Mouse (Mus musculus) midbrain, embryonic 13.5 days (tissue): Measurements from ENCODE around the gene Casp6. TPM values are rescaled to one million over a fixed set of nuclear protein-coding genes. Genes with fewer than 3 reads are reported as not detected.

Experiments used
- ATAC-seq: fragments of 200-750 bp; cut with Nextera tagmentation; 2 replicates; pipeline ENCODE4 v1.8.0; 2017; ENCODE audit warnings: mild to moderate bottlenecking, moderate TSS enrichment, moderate library complexity
- H3K27ac ChIP-seq: fragments of 300-500 bp; sonication (generic); 2 replicates; pipeline ENCODE4 v1.5.1; 2015; ENCODE audit warnings: inconsistent platforms, mild to moderate bottlenecking, moderate library complexity
- H3K27me3 ChIP-seq: fragments of 300-500 bp; sonication (generic); 2 replicates; pipeline ENCODE4 v1.6.1; 2015; ENCODE audit warnings: mild to moderate bottlenecking, inconsistent platforms
- H3K36me3 ChIP-seq: fragments of 300-500 bp; sonication (generic); 2 replicates; pipeline ENCODE4 v1.6.1; 2015; ENCODE audit warnings: mild to moderate bottlenecking, inconsistent platforms
- H3K4me1 ChIP-seq: fragments of 300-500 bp; sonication (generic); replicated peaks from 2 replicates; pipeline ENCODE4 v1.6.1; 2015; ENCODE audit warnings: inconsistent platforms
- H3K4me2 ChIP-seq: fragments of 300-500 bp; sonication (generic); replicated peaks from 2 replicates; pipeline ENCODE4 v1.6.1; 2015; ENCODE audit warnings: moderate library complexity, mild to moderate bottlenecking, inconsistent platforms
- H3K4me3 ChIP-seq: fragments of 300-500 bp; sonication (generic); replicated peaks from 2 replicates; pipeline ENCODE4 v1.5.1; 2015; ENCODE audit warnings: mild to moderate bottlenecking, inconsistent platforms
- H3K9ac ChIP-seq: fragments of 300-500 bp; sonication (generic); replicated peaks from 2 replicates; pipeline ENCODE4 v1.6.1; 2015; ENCODE audit warnings: mild to moderate bottlenecking, inconsistent platforms
- H3K9me3 ChIP-seq: fragments of 300-500 bp; sonication (generic); 2 replicates; pipeline ENCODE4 v1.6.1; 2016; ENCODE audit warnings: mild to moderate bottlenecking, inconsistent platforms
- WGBS: fragments of 180-500 bp; shearing (Covaris S2); methylation state at CpG from one replicate; pipeline ENCODE4 v1.1.7; 2015; 5-methylcytosine and 5-hydroxymethylcytosine counted together
- polyA plus RNA-seq: library from polyadenylated mRNA; unstranded; fragments of >200 nt; fragmentation: Nextera tagmentation; extraction: Ambion mirVana; gene quantifications from 2 replicates; pipeline ENCODE4 v1.2.1, GENCODE M21; 2015

Gene Casp6
- polyA plus RNA-seq, 1 experiment from 2014 or later: 39.5 TPM

DNA sequence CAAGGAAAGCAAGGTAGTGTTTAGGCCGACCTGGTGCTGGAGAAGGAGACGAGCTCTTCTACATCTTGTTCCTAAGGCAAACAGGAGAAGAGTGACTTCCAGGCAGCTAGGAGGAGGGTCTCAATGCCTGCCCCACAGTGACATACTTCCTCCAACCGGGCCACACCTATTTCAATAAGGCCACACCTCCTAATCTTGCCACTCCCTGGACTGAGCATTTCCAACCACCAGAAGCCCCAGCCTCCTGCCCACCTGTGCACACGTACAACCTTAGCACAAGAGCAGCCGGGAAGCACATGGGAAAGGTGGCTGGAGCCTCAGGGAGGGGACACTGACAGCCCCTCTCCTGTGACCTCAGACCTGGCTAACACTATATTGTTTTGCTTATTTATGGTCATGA lies 9.2 kb upstream of the Casp6 start:
- WGBS: 92% methylated on average over 5 of the region's 5 CpGs
- Histone ChIP-seq H3K27me3 (no peaks in the 10 kb centered on the region), H3K27ac (no peak overlapping the region), H3K36me3 (peaks cover 28% of the 10 kb centered on the region), H3K9me3 (no peaks in the 10 kb centered on the region), H3K4me2 (no peak overlapping the region), H3K9ac (no peak overlapping the region), H3K4me1 (no peaks in the 10 kb centered on the region), H3K4me3 (no peak overlapping the region)
- no peak for ATAC-seq

DNA sequence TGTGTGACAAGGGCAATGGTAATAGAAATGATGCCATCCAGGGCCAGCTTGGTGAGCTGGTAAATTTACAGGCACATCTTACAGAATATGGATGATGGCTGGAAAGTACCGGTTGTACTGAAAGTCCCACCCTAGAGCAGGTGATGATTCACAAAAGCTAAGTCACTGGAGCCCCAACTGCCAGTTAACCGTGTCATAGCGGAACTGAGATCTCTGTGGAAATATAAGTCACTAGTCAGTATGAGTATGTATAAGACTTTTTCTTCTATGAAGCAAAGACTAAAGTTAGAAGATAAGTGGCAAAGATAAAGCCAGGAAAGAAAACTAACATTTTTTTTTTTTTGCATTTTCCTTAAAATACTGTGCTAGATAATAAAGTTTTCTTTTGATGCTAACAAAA lies 8.1 kb upstream of the Casp6 start:
- no peak for ATAC-seq
- no peaks in the 10 kb centered on the region for H3K4me1 ChIP-seq
- no peaks in the 10 kb centered on the region for H3K9me3 ChIP-seq
- no peak overlapping the region for H3K9ac ChIP-seq
- 94% methylated on average over 3 of the region's 3 CpGs for WGBS
- H3K27ac ChIP-seq: no peak overlapping the region
- no peak overlapping the region for H3K4me3 ChIP-seq
- no peak overlapping the region for H3K4me2 ChIP-seq
- H3K36me3 ChIP-seq: peaks cover 28% of the 10 kb centered on the region
- no peaks in the 10 kb centered on the region for H3K27me3 ChIP-seq

DNA sequence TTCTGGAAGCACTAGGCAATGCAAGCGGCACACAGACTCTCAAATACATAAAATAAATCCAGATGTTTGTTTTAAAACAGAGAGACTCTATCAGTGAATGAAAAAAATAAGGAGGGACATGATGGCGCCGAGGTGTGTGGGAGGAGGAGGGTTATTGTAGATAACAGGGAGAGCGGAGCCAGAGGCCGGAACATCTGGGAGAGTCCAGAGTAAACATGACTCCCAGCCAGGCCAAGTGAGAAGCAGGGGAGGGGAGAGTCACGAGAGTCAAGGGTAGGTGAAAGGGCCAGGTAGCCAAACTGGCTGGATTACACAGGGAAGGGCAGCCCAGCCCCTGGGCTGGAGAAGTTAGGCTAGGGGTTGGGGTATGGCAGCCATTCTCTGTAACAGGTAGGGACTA lies 4.6 kb upstream of the Casp6 start:
- Histone ChIP-seq H3K36me3 (peaks cover 16% of the 10 kb centered on the region), H3K27me3 (no peaks in the 10 kb centered on the region), H3K4me3 (no peak overlapping the region), H3K4me1 (peaks cover 6% of the 10 kb centered on the region), H3K9ac (no peak overlapping the region), H3K4me2 (no peak overlapping the region), H3K27ac (no peak overlapping the region), H3K9me3 (no peaks in the 10 kb centered on the region)
- WGBS: 92% methylated on average over 6 of the region's 6 CpGs
- no peak for ATAC-seq

DNA sequence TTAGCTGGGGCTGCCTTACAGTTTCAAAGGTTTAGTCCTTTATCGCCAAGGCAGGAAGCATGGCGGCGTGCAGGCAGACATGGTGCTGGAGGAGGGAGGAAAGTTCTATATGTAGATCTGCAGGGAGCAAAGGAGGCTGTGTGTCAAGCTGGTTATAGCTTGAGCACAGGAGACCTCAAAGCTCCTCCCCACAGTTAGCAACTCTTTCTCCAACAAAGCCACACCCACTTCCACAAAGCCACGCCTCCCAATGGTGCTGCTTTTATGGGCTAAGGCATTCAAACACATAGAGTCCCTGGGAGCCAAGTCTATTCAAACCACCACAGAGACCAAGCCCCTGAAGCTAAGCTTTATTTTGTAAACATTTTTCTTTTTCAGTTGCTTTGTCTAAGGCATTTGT lies 2.3 kb upstream of the Casp6 start:
- no peak for ATAC-seq
- H3K27ac ChIP-seq: no peak overlapping the region
- 67% methylated on average over 4 of the region's 4 CpGs for WGBS
- no peaks in the 10 kb centered on the region for H3K9me3 ChIP-seq
- no peaks in the 10 kb centered on the region for H3K27me3 ChIP-seq
- no peak overlapping the region for H3K9ac ChIP-seq
- H3K4me2 ChIP-seq: no peak overlapping the region
- H3K4me3 ChIP-seq: no peak overlapping the region
- 0 out of 2 replicates have a peak, but pooled peaks cover 4% of the 10 kb centered on the region for H3K36me3 ChIP-seq
- H3K4me1 ChIP-seq: peaks cover 18% of the 10 kb centered on the region

DNA sequence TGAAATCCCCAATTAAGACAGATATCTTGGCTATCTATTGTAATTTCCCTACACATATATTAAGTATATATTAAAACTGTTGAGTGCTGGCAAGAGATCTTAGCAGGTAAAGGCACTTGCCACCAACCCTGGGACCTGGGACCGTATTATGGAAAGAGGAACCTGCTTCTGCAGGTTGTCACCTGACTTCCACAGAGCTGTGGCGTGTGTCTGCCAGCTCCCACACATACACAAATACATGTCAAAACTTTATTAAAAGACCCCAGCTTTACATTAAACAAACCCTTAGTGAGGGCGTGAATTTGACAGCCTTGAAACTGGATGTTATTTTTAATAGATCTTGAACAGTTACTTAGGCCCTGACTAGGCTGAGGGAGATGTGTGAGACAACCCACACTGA lies 2.1 kb downstream of the Casp6 start:
- Histone ChIP-seq H3K4me2 (no peak overlapping the region), H3K4me1 (peaks cover 18% of the 10 kb centered on the region), H3K27me3 (no peaks in the 10 kb centered on the region), H3K9me3 (no peaks in the 10 kb centered on the region), H3K27ac (no peak overlapping the region), H3K4me3 (no peak overlapping the region), H3K9ac (no peak overlapping the region), H3K36me3 (peaks cover 3% of the 10 kb centered on the region; the same call in 1 of the 2 replicates)
- 94% methylated on average over 3 of the region's 3 CpGs for WGBS
- ATAC-seq: no peak

DNA sequence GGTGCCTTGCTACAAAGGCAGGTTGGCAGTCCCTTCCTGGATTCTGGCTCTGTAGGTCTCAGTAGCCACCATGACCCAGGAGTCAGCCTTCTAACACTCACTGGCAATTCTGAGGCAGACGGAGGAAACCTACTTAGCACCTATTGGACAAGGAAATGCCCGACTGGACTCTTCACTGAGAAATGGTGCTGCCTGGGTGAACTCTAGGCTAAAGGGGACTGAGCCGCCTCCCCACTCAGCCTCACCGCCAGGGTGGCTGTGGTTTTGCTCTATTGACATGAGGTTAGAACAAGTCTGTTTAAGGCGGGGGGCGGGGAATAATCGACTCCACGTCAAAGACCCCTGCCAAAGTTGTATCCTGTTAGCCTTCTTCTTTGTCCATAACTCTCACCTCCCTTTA lies 2.6 kb downstream of the Casp6 start:
- ATAC-seq: no peak
- Histone ChIP-seq H3K4me3 (no peak overlapping the region), H3K27me3 (no peaks in the 10 kb centered on the region), H3K4me1 (peaks cover 18% of the 10 kb centered on the region), H3K9ac (no peak overlapping the region), H3K4me2 (no peak overlapping the region), H3K36me3 (peaks cover 8% of the 10 kb centered on the region), H3K27ac (no peak overlapping the region), H3K9me3 (no peaks in the 10 kb centered on the region)
- 91% methylated on average over 8 of the region's 8 CpGs for WGBS

DNA sequence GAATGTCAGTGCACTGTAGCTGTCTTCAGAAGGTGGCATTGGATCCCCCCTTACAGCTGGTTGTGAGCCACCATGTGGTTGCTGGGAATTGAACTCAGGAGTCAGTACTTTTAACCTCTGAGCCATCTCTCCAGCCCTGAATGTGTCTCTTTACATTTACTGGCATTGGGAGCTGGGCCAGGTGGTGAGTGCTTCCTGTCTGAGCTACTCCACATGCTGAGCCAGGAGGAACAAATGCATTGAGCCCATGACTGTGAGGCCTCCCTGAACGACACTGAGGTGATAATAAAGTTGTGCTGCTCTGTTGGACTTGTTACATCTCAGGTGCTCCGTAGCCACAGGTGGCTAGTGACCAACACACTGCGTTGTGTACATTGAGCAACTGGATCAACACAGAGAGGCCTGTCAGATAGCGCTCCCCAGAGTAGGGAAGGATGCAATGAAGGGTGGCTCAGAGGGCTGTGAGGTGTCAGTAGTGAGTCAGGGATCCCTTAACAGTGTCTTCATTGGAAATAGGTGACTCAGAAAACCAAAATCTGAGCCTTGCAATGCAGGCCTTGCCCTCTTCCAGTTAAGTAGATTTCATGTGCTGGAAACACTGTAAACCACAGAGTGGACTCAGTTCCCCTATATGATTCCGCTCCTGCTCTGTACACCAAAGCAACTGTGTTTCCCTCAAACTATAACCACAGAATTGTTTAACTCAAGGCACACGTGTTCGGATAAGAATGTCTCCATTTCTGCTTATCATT lies 3.3 kb downstream of the Casp6 start:
- Histone ChIP-seq H3K9ac (no peak overlapping the region), H3K4me3 (no peak overlapping the region), H3K4me2 (no peak overlapping the region), H3K4me1 (peaks cover 18% of the 10 kb centered on the region), H3K27ac (no peak overlapping the region), H3K9me3 (no peaks in the 10 kb centered on the region), H3K27me3 (no peaks in the 10 kb centered on the region), H3K36me3 (peaks cover 15% of the 10 kb centered on the region)
- WGBS: 91% methylated on average over 7 of the region's 7 CpGs
- no peak for ATAC-seq

DNA sequence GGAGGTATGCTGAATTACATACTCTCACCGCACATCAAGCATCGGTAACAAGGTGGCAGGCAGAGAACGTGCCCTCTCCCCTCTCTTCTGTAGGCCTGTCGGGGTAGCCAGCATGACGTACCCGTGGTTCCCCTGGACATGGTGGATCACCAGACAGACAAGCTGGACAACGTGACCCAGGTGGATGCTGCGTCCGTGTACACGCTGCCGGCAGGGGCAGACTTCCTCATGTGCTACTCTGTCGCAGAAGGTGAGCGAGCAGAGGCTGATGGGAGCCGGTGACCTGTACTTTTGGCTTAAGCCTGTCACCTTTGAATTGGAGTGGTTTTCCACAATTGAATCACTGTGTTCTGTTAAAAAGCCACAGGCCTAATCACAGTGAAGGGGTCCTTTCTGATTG lies 10.8 kb downstream of the Casp6 start:
- H3K9ac ChIP-seq: no peak overlapping the region
- H3K27me3 ChIP-seq: no peaks in the 10 kb centered on the region
- peaks cover 39% of the 10 kb centered on the region for H3K36me3 ChIP-seq
- H3K4me1 ChIP-seq: no peaks in the 10 kb centered on the region
- H3K27ac ChIP-seq: no peak overlapping the region
- H3K4me3 ChIP-seq: no peak overlapping the region
- WGBS: 93% methylated on average over 14 of the region's 14 CpGs
- no peak for ATAC-seq
- H3K9me3 ChIP-seq: no peaks in the 10 kb centered on the region
- no peak overlapping the region for H3K4me2 ChIP-seq

DNA sequence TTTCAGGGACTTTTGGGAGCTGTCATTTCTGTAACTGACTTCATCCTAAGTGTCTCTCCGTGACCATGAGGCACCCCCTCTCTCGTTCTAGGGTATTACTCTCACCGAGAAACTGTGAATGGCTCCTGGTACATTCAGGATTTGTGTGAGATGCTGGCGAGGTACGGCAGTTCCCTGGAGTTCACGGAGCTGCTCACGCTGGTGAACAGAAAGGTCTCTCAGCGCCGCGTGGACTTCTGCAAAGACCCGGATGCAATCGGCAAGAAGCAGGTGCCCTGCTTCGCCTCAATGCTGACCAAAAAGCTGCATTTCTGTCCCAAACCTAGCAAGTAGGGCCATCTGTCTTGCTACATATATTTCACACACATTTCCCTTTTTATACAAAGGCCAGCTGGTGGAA lies 12.0 kb downstream of the Casp6 start:
- no peak overlapping the region for H3K9ac ChIP-seq
- H3K9me3 ChIP-seq: no peaks in the 10 kb centered on the region
- ATAC-seq: no peak
- H3K4me1 ChIP-seq: 0 out of 2 replicates have a peak, but pooled peaks cover under 1% of the 10 kb centered on the region
- H3K27me3 ChIP-seq: no peaks in the 10 kb centered on the region
- H3K4me2 ChIP-seq: no peak overlapping the region
- WGBS: 94% methylated on average over 13 of the region's 13 CpGs
- no peak overlapping the region for H3K27ac ChIP-seq
- H3K4me3 ChIP-seq: no peak overlapping the region
- H3K36me3 ChIP-seq: peaks cover 39% of the 10 kb centered on the region

DNA sequence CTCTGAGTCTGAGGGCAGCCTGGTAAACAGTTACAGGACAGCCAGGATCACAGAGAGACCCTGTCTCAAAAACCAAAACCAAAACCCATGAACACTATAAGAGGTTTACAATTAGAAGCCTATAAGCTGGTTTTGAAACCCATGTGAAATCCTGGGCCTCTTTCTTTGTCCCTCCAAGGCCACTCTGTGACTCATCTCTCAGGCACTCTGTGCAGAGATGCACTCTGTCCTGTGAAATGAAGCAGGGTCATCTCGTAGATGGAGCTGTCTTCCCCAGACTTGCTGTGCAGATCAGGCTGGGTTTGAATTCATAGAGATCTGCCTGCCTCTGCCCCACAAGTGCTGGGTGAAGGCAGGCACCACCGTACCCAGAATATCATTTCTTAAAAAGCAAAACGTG lies 16.2 kb downstream of the Casp6 start:
- Histone ChIP-seq H3K36me3 (peaks cover 8% of the 10 kb centered on the region; the same call in 1 of the 2 replicates), H3K27me3 (no peaks in the 10 kb centered on the region), H3K9me3 (no peaks in the 10 kb centered on the region), H3K9ac (no peak overlapping the region), H3K4me3 (no peak overlapping the region), H3K4me1 (peaks cover 6% of the 10 kb centered on the region; the same call in 1 of the 2 replicates), H3K4me2 (no peak overlapping the region), H3K27ac (no peak overlapping the region)
- WGBS: 86% methylated on average over 3 of the region's 3 CpGs
- no peak for ATAC-seq

DNA sequence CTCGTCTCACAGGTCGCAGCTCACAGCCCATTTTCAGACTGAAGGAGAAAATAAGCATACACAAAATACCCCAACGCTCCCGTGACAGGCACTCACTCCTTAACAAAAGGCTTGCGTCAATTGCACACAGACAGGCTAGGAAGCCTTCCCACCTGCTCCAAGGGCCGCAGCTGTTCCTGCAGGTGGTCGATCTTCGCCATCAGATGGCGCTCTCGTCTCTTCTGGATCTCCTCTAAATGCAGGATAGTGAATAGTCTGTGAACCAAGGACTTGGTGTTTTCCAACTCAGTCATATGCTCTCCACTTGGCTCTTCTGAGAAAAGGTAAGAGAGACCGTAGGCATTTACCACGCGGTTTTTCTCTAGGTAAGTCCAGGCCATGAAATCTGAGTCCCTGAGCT lies 17.2 kb downstream of the Casp6 start:
- Histone ChIP-seq H3K9me3 (no peaks in the 10 kb centered on the region), H3K9ac (no peak overlapping the region), H3K36me3 (peaks cover 8% of the 10 kb centered on the region; the same call in 1 of the 2 replicates), H3K27ac (no peak overlapping the region), H3K27me3 (no peaks in the 10 kb centered on the region), H3K4me1 (peaks cover 6% of the 10 kb centered on the region; the same call in 1 of the 2 replicates), H3K4me2 (no peak overlapping the region), H3K4me3 (no peak overlapping the region)
- WGBS: 14% methylated on average over 13 of the region's 13 CpGs
- ATAC-seq: peak; percentile 85

DNA sequence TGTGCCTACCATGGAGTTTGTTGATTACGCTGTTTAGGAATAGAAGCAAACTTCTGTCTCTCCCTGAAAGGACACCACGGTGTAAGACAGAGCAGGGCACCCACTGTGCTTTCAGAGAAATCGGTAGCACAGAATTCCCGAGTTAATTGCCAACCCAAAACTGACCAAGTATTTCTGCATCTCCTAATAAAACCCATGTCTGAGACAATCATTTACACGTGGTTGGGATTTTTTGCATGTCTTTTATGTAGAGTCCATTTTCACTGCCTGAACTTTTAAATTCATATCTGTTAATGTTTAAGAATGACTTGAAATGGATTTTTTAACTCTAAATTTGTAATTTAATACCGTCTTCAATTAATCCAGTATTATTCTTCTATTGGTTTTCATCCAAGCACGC lies 22.4 kb downstream of the Casp6 start:
- peaks cover 2% of the 10 kb centered on the region; the same call in 1 of the 2 replicates for H3K4me1 ChIP-seq
- no peak overlapping the region for H3K4me2 ChIP-seq
- no peaks in the 10 kb centered on the region for H3K27me3 ChIP-seq
- no peak for ATAC-seq
- no peak overlapping the region for H3K4me3 ChIP-seq
- no peak overlapping the region for H3K27ac ChIP-seq
- H3K9me3 ChIP-seq: no peaks in the 10 kb centered on the region
- H3K36me3 ChIP-seq: no peaks in the 10 kb centered on the region
- H3K9ac ChIP-seq: no peak overlapping the region
- WGBS: 92% methylated on average over 7 of the region's 7 CpGs

DNA sequence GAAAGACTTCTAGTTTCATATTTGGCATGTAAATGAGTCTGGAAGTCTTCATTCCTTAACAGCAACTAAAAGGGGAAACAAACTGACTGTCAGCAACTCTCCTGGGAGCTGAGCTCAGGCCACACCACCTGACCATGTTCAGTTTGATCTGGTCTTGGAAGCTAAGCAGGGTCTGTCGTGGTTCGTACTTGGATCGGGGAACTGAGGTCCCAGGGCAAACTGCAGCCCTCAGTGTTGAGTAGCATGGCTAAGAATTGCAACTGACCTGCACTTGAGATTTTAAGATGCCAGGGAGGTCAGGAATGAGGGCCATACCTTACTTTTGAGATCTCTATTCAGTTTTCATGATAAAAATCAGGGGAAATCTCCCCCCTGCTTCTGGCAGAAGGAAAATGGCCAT lies 24.6 kb downstream of the Casp6 start:
- ATAC-seq: no peak

More for the DNA sequence above, 24.6 kb downstream of the Casp6 start:
- WGBS: 94% methylated on average over 3 of the region's 3 CpGs
- Histone ChIP-seq H3K27me3 (no peaks in the 10 kb centered on the region), H3K4me1 (no peaks in the 10 kb centered on the region), H3K36me3 (no peaks in the 10 kb centered on the region), H3K4me2 (no peak overlapping the region), H3K9me3 (no peaks in the 10 kb centered on the region), H3K9ac (no peak overlapping the region), H3K4me3 (no peak overlapping the region), H3K27ac (no peak overlapping the region)
